Mouse (Mus musculus) thymus, postnatal 25 days (tissue): ENCODE results near the gene Xlr3a.
A peak's percentile ranks its signal among the peaks of the same experiment; 100 is the strongest.
"Not testable (repeated sequence)": the region's sequence is repeated elsewhere in the genome, so short reads cannot be mapped to it uniquely, and the experiment has no call there.

ENCODE experiments used
- DNase-seq: peaks from one replicate; pipeline ENCODE4 v3.0.0; 2022

Gene Xlr3a

DNA sequence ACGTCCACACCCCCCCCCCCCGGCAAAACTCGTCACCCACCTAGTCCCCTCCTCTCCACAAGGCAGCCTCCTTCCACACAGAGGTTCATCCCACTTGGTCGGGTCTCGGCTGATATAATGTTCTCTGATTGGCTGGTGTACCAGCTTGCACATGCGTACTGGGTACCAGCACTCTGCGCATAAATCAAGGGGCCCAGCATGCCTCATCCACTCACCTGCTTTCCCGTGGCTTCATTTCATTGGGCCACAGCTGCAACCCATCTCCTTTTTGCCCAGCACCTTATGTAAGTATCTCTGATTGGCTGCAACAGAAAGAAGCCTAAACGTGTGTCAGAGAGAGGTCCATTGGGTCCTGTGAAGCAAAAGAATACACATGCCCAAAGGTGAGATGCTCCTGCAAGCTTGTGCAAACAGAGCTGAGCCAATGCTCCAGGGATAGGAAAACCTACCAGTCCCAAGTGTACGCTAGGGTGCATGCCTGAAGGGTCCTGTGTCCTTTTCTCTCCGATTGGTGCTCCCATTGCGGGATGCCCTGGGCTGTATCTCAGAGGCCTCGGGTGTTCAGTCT lies at the start of gene Xlr3a:
Gene Xlr3a (minus strand): TSS at position 155 of the 568 bp plus-strand sequence.
- DNase-seq = not testable (repeated sequence)

DNA sequence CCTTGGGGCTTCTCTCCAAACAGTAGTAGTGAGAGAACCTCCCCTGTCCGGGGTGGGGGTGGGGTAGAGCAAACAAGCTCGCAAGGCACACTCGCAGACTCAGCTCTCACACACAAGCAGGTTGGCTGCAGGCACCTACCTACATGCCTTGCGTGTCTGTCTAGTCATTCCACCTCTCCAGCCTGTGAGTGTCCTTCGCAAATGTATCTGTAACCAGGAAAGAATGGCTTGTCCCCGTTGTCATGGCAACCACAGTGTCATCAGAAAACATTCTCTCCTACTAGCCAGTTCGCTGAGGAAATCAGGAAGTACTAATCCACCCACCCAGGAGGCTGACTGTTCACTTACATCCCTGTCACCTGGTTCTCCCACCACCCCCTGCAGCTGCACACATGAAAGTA lies 46.3 kb upstream of the Xlr3a start:
- not testable (repeated sequence) for DNase-seq

DNA sequence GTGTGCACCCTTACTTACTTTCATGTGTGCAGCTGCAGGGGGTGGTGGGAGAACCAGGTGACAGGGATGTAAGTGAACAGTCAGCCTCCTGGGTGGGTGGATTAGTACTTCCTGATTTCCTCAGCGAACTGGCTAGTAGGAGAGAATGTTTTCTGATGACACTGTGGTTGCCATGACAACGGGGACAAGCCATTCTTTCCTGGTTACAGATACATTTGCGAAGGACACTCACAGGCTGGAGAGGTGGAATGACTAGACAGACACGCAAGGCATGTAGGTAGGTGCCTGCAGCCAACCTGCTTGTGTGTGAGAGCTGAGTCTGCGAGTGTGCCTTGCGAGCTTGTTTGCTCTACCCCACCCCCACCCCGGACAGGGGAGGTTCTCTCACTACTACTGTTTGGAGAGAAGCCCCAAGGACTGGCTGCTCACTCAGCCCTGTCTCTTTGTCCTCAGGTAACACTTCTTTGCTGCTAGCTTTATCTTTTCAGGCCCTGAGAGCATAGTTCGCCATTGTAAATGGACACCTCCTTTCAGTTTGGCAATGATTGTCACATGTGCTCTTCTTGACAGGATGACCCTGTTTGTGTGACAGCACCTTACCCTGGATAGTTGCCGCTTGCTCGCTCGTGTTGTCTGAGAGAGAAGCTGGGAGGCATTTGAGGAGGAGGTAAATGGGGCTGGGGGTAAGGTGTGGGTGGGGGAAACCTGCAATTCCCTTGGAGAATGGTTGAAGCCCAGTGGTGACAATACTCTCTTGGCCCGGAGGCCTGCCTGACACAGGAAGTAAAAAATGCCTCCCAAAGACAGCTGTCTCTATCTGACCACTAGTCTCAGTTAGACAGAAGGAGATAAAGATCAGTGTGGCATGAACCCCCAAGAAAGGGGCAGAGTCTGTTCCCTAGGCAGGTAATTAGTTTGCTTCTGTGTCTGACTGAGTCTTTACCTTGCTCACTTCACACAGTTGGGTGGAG lies 26.2 kb upstream of the Xlr3a start:
- not testable (repeated sequence) for DNase-seq

DNA sequence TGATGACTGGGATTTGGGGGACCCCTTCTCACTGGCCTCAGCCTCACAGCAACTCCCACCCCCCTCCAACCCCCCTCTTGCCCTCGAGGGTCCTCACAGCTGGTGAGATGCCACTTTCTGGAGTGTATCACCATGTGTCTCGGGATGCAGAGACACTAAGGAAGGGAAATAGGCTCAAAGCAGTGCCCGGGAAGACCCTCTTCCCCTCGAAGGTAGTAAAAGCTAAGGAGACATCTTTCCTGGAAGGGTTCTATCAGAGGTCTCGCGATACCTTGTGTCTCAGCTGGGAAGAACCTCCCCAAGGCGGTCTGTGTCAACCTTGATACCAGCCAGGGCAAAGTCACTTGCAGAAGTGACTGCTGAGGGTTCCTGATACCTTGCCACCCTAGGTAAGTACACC lies 19.9 kb upstream of the Xlr3a start, which contains the start of gene Gm14685:
Gene Gm14685 (plus strand): TSS at position 301 of the 400 bp plus-strand sequence.
- not testable (repeated sequence) for DNase-seq

DNA sequence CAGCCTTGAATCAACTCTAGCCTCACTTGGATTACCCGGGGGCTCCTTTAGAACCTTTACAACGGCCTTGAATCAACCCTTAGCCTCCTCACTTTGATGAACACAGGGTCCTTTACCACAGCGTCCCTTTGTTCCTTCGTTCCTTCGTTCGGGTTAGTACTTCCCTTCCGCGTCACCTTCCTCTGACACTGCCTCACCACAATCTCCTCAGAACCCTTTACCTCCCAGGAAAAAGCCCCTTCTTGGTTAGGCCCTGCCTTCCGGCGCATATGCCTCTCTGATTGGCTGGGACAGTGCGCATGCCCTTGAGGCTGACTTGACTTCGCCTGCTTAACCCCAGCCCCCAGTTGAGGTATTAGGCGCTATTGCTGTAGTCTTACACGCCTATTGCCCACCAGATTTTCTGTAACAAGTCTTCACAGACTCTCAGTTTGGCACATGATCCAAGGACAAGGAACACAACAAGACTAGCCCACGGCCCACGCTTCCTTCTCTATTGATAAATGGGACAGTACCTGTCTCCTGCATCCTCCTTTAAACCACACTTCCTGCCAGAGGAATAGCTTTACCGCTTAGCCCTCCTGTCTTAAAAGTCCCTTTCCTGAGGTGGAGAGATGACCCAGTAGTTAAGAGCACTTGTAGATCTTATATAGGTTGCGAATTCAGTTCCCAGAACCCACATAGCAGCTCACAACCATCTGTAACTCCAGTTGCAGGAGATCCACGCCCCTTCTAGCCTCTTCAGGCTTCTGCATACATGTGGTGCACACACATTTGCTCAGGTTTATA lies 14.4 kb downstream of the Xlr3a start, which contains the start of gene Xlr4a:
Gene Xlr4a (minus strand): TSS at position 212 of the 789 bp plus-strand sequence.
- peak; percentile 47 for DNase-seq

DNA sequence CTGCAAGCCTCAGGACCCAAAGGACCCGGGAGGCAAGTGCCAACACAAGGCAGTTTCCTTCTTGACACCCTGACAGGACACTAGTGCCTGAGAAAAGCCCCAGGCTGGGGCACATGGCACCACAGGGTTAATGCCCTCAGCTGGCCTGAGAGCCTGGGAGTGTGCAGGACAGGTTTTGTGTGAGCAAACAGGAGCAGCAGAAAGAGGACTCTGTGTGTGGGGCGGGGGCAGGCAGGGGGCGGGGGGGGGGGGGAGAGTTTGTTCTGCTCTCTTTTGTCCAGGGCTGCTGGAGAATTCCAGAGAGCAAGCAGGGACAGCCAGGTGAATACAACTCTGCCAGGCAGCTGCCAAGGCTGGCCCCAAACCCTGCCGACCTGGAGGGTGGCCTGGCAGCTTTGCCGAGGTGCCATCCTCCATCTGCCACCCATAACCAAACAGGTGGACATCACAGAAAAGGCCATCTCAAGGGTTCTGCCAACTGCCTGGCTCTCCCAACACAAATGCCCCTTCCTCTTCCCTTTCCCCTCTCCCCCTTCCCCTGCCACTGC lies 30.1 kb downstream of the Xlr3a start:
- DNase-seq = not testable (repeated sequence)

DNA sequence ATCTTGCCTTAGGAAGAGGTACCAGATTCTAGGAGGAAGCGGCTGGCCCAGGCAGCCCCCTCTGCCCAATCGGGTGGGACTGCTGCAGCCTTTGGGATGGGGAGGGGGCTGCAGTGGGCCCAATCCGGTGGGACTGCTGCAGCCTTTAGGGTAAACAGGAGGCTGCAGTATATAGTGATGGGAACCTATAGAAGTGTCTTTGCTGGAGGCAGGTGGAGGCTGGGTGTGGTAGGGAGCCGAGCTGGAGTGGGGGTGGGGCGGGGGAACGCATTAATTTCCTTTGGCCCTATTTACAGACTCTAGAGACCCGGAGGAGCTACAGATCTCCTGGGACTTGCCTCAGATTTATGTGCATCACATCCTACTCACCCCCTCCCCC lies 32.5 kb downstream of the Xlr3a start, which contains the start of gene Pnma3:
Gene Pnma3 (plus strand): TSS at position 373 of the 379 bp plus-strand sequence.
- no peak for DNase-seq

DNA sequence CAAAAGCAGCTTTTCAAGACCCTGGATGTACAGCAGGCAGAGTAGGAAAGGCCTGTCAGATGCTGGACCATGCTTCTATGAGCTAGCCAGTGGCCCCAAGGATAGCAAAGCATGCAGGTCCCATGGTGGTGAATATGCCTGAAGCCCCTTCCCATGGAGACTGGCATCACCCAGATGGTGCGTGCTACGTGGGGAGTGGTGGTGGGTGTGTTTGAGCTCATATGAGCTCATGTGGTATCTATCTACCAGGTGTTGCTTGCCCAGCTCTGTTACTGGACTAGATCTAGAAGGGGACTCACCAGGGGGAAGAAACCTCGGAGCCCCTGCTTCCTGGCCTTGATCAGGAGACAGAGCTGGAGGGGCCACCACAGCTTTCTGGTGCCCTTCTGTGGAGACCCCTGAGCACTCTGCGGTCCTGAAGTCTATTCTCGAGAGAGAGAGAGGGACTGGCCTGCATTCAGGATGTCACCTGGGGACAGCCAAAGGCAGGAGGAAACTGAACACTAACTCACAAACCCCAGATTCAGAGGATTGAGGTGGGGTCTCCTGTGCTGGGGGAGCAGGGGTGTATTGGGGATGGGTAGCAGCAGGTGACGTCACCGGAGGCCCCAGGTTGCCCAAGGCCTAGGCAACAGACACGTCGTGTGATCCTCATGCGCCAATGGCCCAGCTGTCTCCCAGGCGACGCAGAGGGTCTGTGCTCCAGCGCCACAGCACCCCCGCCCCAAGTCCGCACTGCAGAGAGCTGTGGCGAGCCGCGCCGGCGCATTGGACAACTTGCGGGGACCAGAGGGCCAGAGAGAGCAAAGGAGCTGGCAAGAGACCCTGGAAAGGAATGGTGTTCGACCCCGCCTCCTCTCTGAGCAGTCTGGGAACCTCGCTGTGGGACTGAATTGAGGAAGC lies 33.1 kb downstream of the Xlr3a start:
- DNase-seq = no peak

DNA sequence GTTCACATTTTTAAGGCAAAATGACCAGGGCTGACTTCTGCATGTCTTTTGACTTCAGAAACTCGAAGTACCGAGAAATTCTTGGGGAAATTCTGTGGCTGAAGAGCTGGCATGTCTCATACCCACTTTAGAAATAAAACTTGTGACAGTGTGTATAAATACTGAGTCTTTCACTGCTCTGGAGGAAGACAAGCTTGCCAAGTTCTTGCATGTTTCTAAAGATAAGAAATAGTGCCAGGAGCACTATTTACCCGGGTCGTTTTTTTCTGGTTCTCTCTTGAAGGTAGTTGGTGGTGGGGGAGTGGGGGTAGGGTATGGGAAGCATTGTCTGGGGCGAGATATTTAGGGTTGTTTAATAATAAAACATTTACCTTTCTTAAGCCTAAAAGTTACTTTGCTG lies 34.6 kb downstream of the Xlr3a start:
- no peak for DNase-seq

DNA sequence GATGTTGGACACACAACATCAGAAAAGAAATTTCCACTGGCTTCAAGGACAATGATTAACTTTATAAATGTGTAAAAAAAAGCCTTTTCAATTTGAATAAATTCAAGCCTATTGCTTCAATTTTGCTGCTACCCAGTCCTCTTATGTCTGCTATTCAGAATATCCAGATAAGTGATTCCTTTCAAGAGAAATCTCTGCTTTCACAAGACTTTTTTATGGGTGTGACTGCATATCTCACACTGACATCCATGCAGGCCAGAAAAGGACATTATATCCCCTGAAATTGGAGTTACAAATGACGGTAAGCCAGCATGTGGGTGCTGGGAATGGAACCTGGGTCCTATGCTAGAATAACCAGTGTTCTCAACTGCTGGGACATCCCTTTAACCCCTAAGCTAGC lies 35.4 kb downstream of the Xlr3a start:
- no peak for DNase-seq

DNA sequence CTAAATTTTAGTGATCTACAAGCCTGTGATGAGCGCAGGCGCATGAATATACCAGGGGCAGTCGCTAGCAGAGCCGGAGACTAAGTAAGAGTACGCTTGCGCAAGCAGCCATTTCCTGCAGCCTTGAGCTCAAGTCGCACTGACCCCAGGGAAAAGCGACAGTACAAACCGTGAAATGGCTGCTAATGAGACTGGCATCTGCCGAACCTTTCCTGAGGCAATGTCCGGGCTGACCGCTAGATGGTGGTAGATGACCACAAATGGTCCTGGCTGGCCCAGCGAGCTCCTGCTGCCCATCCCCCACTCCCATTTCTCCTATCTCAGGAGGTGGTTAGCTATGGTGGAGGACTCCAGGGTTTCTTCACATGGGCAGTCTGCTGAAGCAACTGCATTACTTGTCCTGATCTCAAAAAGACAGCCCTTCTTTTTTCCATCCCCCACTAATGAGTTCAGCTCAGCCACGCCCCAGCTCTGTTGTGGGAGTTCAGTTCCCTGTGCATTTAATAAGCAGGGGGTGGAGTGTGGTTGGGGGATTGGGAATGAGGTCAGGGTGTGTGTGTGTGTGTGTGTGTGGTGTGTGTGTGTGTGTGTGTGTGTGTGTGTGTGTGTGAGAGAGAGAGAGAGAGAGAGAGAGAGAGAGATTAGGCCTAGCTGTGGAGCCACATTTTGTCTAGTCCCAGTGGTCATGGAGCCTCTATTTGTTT lies 42.9 kb downstream of the Xlr3a start:
- DNase-seq = peak; percentile 88

DNA sequence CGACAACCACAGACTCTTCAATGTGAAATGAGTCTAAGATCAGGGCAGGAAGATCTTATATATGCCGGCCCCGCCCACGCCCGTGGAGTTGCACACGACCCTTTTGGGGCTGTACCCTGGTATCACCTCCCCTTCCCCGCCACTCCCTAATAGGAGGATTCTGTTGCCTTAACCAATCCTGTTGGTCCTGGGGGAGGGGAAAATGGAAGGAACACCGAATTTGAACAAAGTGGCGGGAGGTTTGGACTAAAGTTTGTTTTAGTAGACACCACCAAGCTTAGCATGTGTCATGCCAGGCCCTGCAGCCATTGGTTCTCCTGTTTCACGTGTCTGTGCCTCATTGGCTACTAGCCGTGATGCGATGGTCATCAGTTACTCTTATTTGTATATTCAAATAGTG lies 57.2 kb downstream of the Xlr3a start:
- no peak for DNase-seq

DNA sequence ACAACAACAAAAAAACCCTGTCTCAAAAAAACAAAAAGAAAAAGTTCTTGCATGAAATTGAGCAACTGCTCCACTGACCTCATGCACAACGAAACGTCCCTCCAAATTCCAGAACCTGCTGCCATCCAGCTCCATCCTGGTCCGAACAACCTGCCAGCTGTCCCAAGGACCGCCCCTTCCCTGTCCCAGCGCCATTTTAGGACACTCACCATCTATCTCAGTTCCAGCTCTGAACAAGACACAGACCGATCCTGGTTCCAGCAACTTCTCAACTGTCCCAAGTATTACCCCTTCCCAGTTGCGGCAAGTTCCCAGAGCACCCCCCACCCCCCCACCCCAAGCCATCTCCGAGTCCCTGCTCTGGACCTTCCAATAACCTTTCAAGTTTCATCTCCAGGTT lies 58.1 kb downstream of the Xlr3a start:
- DNase-seq = no peak

DNA sequence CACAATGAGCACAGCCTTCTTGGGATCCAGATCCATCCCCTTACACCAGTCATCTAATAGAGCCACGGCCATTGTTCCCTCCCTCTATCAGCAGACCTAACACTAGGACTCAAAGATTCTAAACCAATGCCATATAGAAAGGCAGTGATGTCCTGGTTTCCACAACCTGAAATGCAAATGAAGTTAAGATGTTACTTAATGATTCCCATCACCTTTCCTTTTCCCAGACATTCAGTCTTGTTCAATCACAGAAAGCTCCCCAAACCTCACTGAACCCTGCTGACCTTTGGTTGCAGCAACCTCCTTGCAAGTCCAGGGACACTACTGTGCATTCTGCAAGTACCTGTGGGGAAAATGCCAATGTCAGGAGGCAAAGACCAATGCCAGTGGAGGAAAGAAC lies 59.9 kb downstream of the Xlr3a start, which contains the start of gene Pnma5:
Gene Pnma5 (minus strand): TSS at position 101 of the 400 bp plus-strand sequence.
- DNase-seq = no peak
